Mouse (Mus musculus) cortical plate, adult 2 months (tissue): ENCODE results near the gene Mymk. TPM values are rescaled to one million over a fixed set of nuclear protein-coding genes. Genes with fewer than 3 reads are reported as not detected.

Source experiments
- H3K27ac ChIP-seq: fragments of 200-500 bp; 2 replicates; pipeline ENCODE4 v1.5.1; 2012; ENCODE audit warnings: low read length, control low read depth, inconsistent platforms; ENCODE audit not compliant: insufficient read depth
- H3K4me1 ChIP-seq: fragments of 200-500 bp; 2 replicates; pipeline ENCODE4 v1.6.1; 2011; ENCODE audit warnings: low read length; ENCODE audit not compliant: control insufficient read depth, insufficient read depth
- H3K4me3 ChIP-seq: fragments of 200-500 bp; 2 replicates; pipeline ENCODE4 v1.5.1; 2011; ENCODE audit warnings: mild to moderate bottlenecking, low read length, control low read depth; ENCODE audit not compliant: insufficient read depth
- CTCF ChIP-seq: fragments of 200-500 bp; IDR thresholded peaks from 2 replicates; pipeline ENCODE4 v1.5.1; 2011; ENCODE audit warnings: mild to moderate bottlenecking, control low read depth, low read length; ENCODE audit not compliant: insufficient read depth; ENCODE audit errors: extremely low read depth
- POLR2A ChIP-seq: fragments of 200-500 bp; IDR thresholded peaks from 2 replicates; pipeline ENCODE4 v1.6.1; 2011; ENCODE audit warnings: mild to moderate bottlenecking, low read length, control low read depth; ENCODE audit not compliant: insufficient read depth; ENCODE audit errors: extremely low read depth
- polyA plus RNA-seq: library from polyadenylated mRNA; depleted of rRNA; stranded (reverse); fragments of >200 nt; gene quantifications from 2 replicates; pipeline ENCODE4 v1.2.3, GENCODE M21; 2012

Mymk gene
- polyA plus RNA-seq, 1 experiment: 0.69 TPM

DNA sequence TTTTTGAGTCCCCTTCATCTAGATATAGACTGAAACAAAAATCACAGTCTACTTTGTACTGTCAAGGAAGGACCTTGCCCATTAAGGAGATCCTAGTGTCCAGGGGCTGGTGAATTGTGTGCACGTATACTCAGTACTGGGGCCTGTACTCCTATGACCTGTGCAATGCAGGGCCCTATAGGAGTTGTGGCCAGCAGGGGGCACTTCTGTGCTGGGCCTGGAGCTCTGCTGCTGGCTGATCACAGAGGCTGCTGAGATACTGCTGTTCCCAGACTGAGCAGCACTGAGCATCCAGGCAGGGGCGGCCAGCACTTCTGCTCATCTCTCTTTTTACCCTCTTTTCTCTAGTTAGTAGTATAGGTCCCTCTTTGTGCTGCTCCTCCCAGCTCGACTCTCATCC lies 28.5 kb downstream of the Mymk start:
- Histone ChIP-seq H3K4me3 (no peak overlapping the region), H3K27ac (no peak overlapping the region), H3K4me1 (no peaks in the 10 kb centered on the region)
- TF ChIP-seq POLR2A (no peak), CTCF (peak; percentile 83)

DNA sequence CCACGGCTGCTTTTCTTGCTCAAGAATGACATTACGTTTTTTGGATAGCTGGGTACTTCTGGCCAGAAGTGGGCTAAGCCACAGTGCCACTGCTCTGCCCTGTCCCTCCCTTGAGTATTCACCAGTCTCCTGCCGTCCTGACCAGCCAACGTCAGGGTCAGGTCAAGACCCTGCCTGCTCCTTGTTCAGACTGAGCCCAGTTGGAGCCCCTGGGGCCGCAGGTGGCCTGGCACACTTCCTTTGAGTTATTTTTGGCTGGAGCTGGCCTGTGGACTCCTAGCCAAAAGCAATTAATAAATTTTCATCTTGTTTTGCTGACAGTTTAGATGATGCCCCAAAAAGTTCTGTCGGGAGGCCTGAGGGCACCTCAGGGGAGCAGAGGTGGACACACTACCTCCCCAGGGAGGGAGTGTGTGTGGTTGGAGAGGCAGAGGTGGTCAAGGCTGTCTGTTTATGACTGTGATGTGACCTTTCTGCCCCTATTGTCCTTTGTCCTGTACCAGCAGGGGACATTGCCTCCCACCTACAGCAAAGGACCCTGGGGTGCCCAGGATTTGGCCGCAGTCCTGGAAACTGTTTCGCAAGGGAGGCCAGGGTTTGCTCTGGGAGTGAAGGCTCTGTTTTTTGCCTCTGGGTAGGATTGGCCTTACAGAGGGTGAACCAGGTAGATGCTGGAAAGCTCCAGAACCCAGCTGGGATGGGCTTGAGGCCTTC lies 29.7 kb downstream of the Mymk start:
- H3K27ac ChIP-seq: no peak overlapping the region
- H3K4me3 ChIP-seq: no peak overlapping the region
- TF ChIP-seq POLR2A (no peak), CTCF (no peak)
- H3K4me1 ChIP-seq: no peaks in the 10 kb centered on the region

DNA sequence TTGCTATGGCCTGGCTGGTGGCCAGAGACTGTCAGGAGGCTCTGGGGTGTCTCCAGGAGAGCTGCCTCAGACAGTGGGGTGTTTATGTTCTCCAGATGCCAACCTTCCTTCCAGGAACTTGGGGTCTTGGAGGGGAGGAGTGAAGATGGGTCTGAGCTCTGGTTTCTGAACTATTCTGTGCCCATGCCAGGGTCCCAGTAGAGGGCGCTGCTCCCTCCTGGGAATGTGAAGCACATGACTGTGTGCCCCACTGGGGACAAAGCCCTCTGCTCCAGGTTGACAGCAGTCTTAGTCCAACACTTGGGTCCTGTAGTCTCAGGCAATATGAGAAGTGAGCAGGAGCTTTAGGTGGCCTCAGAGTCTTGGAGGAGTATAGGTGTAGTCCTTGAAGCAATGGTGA lies 32.7 kb downstream of the Mymk start:
- Histone ChIP-seq H3K4me3 (no peak overlapping the region), H3K4me1 (no peaks in the 10 kb centered on the region), H3K27ac (no peak overlapping the region)
- TF ChIP-seq POLR2A (no peak), CTCF (peak; percentile 36; the same call in 1 of the 2 replicates)

GRCm38 (mm10) chr2:27038596-27038995 lies 33.4 kb downstream of the Mymk start:
- no peak overlapping the region for H3K27ac ChIP-seq
- TF ChIP-seq POLR2A: no peak
- TF ChIP-seq CTCF: peak; percentile 95
- no peak overlapping the region for H3K4me3 ChIP-seq
- H3K4me1 ChIP-seq: no peaks in the 10 kb centered on the region

DNA sequence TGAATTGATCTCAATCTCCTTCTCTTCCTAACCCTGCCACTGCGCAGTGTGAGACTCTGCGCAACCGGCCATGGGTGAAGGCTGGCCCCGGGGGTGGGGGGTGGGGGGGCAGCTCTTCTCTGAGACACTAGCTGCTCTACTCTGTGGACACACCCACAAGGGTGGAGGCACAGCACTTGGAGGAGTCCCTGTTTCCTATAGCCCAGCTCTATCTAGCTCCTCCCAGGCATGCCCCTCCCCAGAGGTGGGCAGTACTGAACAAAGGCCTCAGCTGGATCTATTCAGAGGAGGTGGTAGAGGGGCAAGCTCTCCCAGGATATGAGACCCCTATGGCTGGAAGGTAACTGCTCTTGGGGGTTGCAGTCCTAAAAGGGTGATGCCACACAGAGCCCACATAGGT lies 35.0 kb downstream of the Mymk start:
- Histone ChIP-seq H3K4me1 (no peaks in the 10 kb centered on the region), H3K27ac (no peak overlapping the region), H3K4me3 (no peak overlapping the region)
- TF ChIP-seq POLR2A: no peak
- TF ChIP-seq CTCF: no peak

GRCm38 (mm10) chr2:27036003-27036402 lies 36.0 kb downstream of the Mymk start:
- TF ChIP-seq POLR2A (no peak), CTCF (no peak)
- H3K4me1 ChIP-seq: no peaks in the 10 kb centered on the region
- no peak overlapping the region for H3K4me3 ChIP-seq
- no peak overlapping the region for H3K27ac ChIP-seq

DNA sequence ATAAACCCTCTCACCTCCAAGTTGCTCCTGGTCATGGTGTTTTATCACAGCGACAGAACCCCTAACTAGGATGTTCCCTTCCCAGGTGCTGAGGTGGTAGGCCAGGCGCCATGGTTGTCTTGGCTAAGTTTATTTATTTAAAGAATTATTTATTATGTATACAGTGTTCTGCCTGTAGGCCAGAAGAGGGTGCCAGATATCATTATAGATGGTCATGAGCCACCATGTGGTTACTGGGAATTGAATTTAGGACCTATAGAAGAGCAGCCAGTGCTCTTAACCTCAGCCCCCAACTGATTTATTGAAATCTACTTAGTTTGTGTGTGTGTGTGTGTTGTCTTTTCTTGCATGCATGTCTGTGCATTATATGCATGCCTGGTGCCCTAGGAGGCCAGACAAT lies 39.6 kb downstream of the Mymk start:
- H3K4me1 ChIP-seq: 0 out of 2 replicates have a peak, but pooled peaks cover 2% of the 10 kb centered on the region
- H3K27ac ChIP-seq: no peak overlapping the region
- TF ChIP-seq POLR2A (no peak), CTCF (no peak)
- H3K4me3 ChIP-seq: no peak overlapping the region

DNA sequence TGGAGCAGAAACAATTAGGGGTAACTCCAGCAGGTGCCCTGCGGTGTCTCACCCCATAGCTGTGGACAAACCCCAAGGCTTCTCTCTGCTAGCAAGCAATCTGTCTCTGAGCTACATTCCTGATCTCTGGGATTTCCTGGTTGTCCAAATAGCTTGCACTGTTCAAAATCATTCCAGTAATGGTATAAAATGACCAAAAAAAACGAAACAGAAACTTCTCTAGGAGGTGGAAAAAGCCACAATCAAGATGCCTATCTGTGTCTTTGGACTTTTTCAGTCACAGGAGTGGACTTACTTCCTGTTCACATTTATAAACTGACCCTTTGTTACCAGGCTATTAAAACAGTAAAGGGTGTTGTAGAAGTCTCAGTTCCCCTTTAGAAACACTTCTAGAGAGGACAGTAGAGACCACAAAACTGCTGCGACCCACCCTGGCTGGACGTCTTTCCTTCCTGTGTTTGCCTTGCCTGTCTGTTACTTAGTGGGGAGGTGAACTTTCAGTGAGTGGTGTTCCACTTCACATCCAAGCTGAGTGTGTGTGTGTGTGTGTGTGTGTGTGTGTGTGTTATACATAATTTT lies 43.5 kb downstream of the Mymk start:
- no peak overlapping the region for H3K27ac ChIP-seq
- peak overlapping the region; percentile 58 for H3K4me3 ChIP-seq
- TF ChIP-seq POLR2A: no peak
- no peak for TF ChIP-seq CTCF
- H3K4me1 ChIP-seq: 0 out of 2 replicates have a peak, but pooled peaks cover 2% of the 10 kb centered on the region

- Histone ChIP-seq H3K4me3 (peak within 1 kb of the TSS; percentile 58), H3K27ac (no peak within 1 kb of the TSS)
- TF ChIP-seq CTCF (no peak), POLR2A (peak; percentile 90)
Observed at GRCm38 (mm10) chr2:27027618-27028436, 44.2 kb downstream of the Mymk start, which contains the start of gene Slc2a6. Gene Slc2a6 (minus strand): TSS chr2:27027998.

More at GRCm38 (mm10) chr2:27027618-27028436, 44.2 kb downstream of the Mymk start, which contains the start of gene Slc2a6:
- H3K4me1 ChIP-seq: 0 out of 2 replicates have a peak, but pooled peaks cover 2% of the 10 kb centered on the region
